Mouse (Mus musculus) G1E (cell line): ENCODE results near the gene Kras.

ENCODE experiments used
- CTCF ChIP-seq: IDR thresholded peaks from 2 replicates; pipeline ENCODE4 v1.5.1; 2012; ENCODE audit warnings: low read depth, low read length, inconsistent platforms, mixed read lengths
- GATA1 ChIP-seq: IDR thresholded peaks from 2 replicates; pipeline ENCODE4 v1.6.1; 2012; ENCODE audit warnings: borderline replicate concordance, low read length, inconsistent platforms, mixed read lengths
- POLR2AphosphoS5 ChIP-seq: IDR thresholded peaks from 2 replicates; pipeline ENCODE4 v1.6.1; 2012; ENCODE audit warnings: low read depth, low read length, inconsistent platforms; ENCODE audit not compliant: insufficient replicate concordance
- TAL1 ChIP-seq: conservative IDR thresholded peaks from 2 replicates; pipeline ENCODE4 v1.6.1; 2012; ENCODE audit warnings: low read depth, low read length, inconsistent platforms, mixed read lengths

DNA sequence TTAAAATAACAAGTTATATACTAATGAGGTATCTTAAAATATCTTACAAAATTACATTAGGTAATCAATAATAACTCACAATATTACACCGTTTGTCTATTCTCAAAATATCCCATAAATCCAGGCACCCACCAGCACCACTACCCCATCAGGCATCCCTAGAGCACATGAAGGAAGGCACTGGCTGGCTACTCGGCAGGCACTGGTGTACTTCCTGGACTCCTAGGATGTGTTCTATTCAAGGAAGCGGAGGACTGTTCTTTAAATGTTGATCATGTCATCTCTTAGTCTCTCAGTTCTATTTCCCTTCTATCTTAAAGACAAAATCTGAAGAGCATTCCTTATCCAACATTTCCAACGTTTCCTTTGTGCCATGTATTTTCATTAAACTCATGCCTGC lies 12.9 kb downstream of the Kras start:
- TF ChIP-seq CTCF: no peak
- no peak for TF ChIP-seq GATA1
- TF ChIP-seq TAL1: no peak
- TF ChIP-seq POLR2AphosphoS5: no peak
